Mouse (Mus musculus): ENCODE measurements around the gene Mrtfa. TPM values are rescaled to one million over a fixed set of nuclear protein-coding genes. Genes with fewer than 3 reads are reported as not detected.
A peak's percentile ranks its signal among the peaks of the same experiment; 100 is the strongest.

Mrtfa gene
- total RNA-seq, 2 experiments from 2014 or later = 17.6 to 27.3 TPM

DNA sequence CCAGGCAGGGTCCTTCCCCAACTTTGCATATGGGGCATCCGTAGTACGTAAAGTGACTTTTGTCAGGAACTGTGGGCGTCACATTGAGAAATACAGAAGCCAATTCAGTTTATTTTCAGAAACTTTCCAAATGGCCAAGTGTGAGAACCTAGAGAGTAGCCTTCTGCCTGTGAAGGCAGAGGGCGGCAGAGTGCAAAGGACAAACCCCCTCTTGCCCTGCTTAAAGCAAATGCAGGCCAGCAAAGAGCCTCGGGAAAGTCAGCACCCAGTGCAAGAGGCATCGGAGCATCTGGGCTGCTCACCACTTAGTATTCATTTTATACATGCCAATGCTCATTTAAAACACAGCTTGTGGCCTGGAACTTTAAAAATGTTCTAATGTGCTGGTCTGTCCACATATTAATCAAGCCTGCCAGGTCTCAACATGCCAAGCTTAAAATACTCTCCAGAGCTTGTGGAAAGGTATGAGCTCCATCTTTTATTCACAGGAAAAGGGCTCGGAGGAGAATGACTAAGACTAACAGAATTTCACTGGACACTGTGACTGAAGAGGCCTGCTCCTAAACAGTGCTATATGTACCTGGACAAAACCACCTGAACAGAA, 31.9 kb downstream of the Mrtfa start:
- no peak for ATAC-seq (replicated peaks; ENCODE audit: poor library complexity)

DNA sequence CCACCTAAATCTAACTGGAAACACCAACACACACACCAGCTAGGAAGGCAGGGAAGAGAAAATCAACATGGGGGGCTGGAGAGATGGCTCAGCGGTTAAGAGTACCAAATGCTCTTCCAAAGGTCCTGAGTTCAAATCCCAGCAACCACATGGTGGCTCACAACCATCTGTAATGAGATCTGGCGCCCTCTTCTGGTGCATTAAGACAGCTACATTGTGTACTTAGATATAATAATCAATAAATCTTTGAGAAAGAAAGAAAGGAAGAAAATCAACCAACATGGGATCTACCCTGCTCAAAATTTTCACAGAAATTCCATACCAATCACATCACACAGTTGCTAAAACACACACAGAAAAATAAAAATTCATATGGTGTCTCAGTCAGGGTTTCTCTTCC, 34.1 kb downstream of the Mrtfa start:
- ATAC-seq (replicated peaks; ENCODE audit: poor library complexity) = no peak

DNA sequence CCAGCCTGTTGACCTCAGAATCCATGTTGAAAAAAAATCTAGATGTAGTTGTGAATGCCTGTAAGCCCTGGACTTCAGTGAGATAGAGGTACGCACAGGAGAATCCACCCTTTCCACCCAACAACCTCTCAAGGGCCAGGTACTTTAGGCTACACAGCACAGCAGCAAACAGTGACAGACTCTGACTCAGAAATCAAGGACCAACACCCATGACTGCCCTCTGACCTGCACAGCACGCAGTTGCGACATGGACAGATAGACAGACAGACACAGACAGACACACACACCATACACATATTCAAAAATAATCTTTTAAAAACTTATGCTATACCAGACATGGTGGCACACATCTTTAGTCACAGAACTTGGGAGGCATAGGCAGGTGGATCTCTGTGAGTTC, 34.7 kb downstream of the Mrtfa start:
- ATAC-seq (replicated peaks; ENCODE audit: poor library complexity) = no peak

GRCm38 (mm10) chr15:81154846-81155624, 35.5 kb downstream of the Mrtfa start:
- ATAC-seq (replicated peaks; ENCODE audit: poor library complexity) = no peak

DNA sequence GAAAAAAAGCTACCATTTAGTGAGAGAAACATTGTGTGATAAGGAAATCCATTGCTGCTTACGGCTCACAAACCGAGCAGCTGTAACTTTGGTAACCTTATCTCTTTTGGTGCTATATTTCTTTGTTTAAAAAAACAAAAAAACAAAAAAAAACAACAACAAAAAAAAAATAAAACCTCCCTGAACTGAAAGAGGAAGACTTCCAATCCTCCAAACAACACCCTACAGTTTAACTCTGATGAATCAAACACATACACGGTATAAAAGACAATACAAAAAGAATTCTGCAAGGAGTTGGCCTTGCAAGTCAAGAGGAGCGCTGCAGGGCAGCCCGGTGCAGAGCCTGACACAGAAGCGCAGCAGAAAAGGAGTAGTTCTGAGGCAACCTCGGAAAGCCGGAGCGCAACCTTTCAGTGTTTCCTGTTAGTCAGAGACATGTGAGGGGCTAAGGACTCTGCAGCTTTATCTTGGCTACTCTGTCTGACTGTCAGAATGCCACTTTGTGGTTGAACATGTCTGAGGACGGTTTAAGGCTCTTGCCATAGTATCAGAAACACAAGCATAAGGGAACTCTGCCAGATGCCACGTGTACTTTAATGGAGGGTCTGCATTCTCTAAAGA, 48.5 kb downstream of the Mrtfa start:
- peak; percentile 66 for ATAC-seq (replicated peaks; ENCODE audit: poor library complexity)

GRCm38 (mm10) chr15:81140004-81140403, 50.6 kb downstream of the Mrtfa start:
- no peak for ATAC-seq (replicated peaks; ENCODE audit: poor library complexity)

GRCm38 (mm10) chr15:81137298-81137697, 53.3 kb downstream of the Mrtfa start:
- no peak for ATAC-seq (replicated peaks; ENCODE audit: poor library complexity)

- no peak for ATAC-seq (replicated peaks; ENCODE audit: poor library complexity)
These were observed 56.8 kb downstream of the Mrtfa start for GRCm38 (mm10) chr15:81133781-81134180.

GRCm38 (mm10) chr15:81131152-81131551, 59.4 kb downstream of the Mrtfa start:
- ATAC-seq (replicated peaks; ENCODE audit: poor library complexity) = no peak

DNA sequence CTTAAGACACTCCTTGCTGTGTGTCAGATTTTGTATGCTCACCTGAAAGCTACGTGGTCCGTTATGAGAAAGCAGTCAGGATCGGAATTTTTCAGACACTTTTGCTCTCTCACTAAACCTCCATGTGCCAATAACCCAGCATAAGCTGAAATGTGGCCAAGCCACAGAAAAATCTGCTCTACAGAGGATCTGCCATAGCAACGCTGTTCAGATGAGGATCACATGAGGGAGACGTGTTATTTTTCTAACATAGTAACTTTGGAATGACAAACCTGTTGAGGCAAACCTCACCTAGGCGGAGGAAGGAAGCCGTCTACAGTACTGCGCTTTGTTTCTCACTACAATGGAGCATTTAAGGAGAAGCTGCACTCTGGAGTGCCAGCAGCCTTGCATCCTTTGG, 60.6 kb downstream of the Mrtfa start:
- ATAC-seq (replicated peaks; ENCODE audit: poor library complexity) = no peak

GRCm38 (mm10) chr15:81128155-81128838, 62.3 kb downstream of the Mrtfa start:
- no peak for ATAC-seq (replicated peaks; ENCODE audit: poor library complexity)

DNA sequence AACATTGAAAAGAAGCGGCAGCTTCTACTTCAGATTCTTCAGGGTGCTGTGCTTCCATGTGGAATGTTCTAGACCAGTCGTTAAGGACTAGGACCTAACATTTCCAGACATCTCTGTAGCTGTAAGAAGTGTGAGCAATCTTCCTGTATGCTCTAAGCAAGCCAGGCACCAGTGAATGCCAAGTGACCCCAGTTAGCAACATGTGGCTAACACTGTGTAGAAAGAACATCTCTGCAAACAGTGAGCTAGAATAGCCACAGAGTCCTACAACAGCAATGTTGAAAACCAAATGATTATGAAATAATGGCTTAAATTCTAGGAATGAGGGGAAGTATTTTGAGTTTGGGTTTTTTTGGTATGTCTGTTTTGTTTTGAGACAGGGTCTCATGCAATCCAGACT, 66.3 kb downstream of the Mrtfa start:
- peak; percentile 23; the same call in 1 of the 2 replicates for ATAC-seq (replicated peaks; ENCODE audit: poor library complexity)

- no peak for ATAC-seq (replicated peaks; ENCODE audit: poor library complexity)
These were observed 67.4 kb downstream of the Mrtfa start for GRCm38 (mm10) chr15:81123122-81123521.

DNA sequence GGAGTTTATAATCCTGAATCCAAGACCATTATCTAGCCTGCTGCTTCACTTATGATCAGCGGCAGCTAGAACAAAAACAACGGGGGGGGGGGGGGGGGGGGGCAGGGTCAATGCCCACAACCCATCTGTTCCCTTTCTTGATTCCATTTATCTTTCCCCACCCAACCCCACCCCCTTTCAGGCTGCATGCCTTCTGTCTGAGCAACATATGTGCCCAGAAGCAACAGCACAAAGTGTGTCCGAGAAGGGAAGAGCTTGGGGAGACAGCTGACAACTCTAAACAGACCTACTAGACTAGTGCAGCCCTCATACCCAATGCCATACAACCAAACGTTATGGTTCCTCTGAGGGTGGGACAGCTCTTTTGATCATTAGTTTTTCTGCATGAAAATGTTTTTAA, 68.0 kb downstream of the Mrtfa start:
- no peak for ATAC-seq (replicated peaks; ENCODE audit: poor library complexity)

DNA sequence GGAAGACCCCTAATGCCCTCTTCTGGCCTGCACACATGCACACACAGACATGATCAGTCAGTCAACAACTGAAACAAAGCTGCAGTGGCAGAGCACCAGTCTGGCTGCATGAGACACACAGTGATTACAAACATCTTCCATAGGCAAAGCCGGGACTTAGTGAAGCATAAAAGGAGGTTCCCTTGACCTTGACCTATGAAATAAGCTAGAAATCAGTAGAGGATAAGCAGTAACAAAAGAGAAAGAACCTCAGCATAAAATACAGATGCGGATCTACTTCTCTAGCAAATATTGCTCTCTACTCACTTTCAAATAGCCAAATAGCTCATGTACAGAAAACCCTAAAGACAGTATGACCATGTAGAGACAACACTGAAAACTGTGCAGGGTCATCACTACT, 68.5 kb downstream of the Mrtfa start:
- no peak for ATAC-seq (replicated peaks; ENCODE audit: poor library complexity)

DNA sequence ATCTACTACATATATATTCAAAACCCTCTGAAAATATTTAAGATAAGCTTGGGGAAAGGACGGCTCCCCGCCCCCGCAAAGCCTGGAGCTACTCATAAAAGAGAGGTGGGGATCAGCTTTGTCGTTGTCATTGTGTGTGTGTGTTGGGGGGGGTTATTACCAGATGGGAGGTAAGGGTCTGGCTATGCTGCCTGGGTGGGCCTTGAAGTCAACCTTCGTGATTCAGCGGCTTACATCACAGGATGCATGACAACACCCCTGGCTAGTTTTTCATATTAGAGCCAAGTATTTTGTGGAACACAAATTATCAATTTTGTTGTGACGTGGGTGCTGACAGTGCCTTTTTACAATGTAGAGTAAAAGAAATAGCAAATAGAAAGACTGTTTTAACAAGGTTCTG, 69.6 kb downstream of the Mrtfa start:
- ATAC-seq (replicated peaks; ENCODE audit: poor library complexity) = no peak

GRCm38 (mm10) chr15:81120140-81120539, 70.4 kb downstream of the Mrtfa start:
- no peak for ATAC-seq (replicated peaks; ENCODE audit: poor library complexity)

- ATAC-seq (replicated peaks; ENCODE audit: poor library complexity) = no peak
These were observed 72.3 kb downstream of the Mrtfa start for GRCm38 (mm10) chr15:81118226-81118625.

GRCm38 (mm10) chr15:81112589-81112988, 78.0 kb downstream of the Mrtfa start:
- ATAC-seq (replicated peaks; ENCODE audit: poor library complexity) = peak; percentile 92

DNA sequence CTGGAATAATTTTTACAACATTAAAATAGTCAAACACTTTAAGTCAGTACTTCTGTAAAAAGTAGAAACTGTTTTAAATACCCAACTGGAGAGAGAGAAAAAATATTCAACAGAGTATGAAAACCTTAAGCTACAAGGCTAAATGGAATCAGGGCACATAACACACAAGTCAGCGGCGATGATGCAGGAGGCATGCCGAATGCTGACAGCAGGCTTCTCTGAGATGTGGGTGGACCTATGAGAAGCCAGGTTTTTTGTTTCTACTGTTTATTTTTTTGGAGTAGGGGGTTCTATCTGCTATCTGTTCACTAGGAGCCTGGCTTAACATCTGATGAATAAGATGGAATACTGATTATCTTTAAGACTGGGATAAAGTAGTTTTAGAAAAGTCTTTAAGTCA, 80.2 kb downstream of the Mrtfa start:
- ATAC-seq (replicated peaks; ENCODE audit: poor library complexity) = no peak

- peak; percentile 43 for ATAC-seq (replicated peaks; ENCODE audit: poor library complexity)
These were observed 84.6 kb downstream of the Mrtfa start for GRCm38 (mm10) chr15:81105962-81106361.
